Comparison of ENCODE assay signal across 8 mouse cellular contexts in the genomic region with DNA sequence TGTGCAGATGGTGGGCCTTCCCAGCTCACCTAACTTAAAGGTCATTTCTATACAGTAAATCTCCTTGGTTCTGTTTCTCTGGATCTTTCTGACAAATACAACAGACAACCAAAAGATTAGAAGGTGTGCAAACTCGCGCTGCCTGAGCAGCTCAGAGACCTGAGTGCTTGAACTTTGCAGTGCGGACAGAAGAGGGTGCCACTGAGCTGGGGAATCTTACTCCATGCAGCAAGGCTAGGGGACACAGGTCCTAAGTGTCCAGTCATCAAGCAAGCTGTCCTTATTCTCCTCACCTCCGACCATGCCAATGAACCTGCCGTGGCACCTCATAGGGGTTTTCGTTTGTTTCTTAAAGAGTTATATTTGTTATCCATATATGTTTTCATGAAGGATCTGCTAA. TPM values are rescaled to one million over a fixed set of nuclear protein-coding genes. Genes with fewer than 3 reads are reported as not detected.
DNase-seq lines count a peak whose midpoint lies in the region; ATAC-seq and TF ChIP-seq lines count a peak whose summit lies in the region.
"Had no signal": no experiment of that assay in that cellular context is flagged by ENCODE, and none has a peak within 500 bp of the region (broad histone marks: within the 10 kb centered on the region; RNA-seq: fewer than 3 reads in every experiment).

No protein-coding gene starts in this region.

- WGBS in kidney, embryonic 16.5 days = 53% methylated on average over 6 of the region's 6 CpGs

- no peak overlapping the region for H3K27ac ChIP-seq in ES-E14 (ENCODE audit: insufficient read depth, low read depth, low read length, poor library complexity, severe bottlenecking)
- H3K27ac ChIP-seq in kidney, embryonic 16.5 days (ENCODE audit: low read length) = no peak overlapping the region
- H3K27ac ChIP-seq: embryonic facial prominence, embryonic 12.5 days had no signal

- in situ Hi-C loops in ES-E14 (cut with MboI; ENCODE audit: low sequenced_read_pairs in 2 of 2, unreplicated experiment in 2 of 2) = no loop called here

- no peaks in the 10 kb centered on the region for H3K36me3 ChIP-seq in ES-E14 (ENCODE audit: control insufficient read depth, insufficient read depth, low read length, poor library complexity, severe bottlenecking)
- H3K36me3 ChIP-seq in kidney, embryonic 16.5 days (ENCODE audit: insufficient read depth, low read length) = no peaks in the 10 kb centered on the region
- H3K36me3 ChIP-seq: embryonic facial prominence, embryonic 12.5 days had no signal

- peak; percentile 67; the same call in 1 of the 2 replicates for ATAC-seq in kidney, embryonic 16.5 days (ENCODE audit: low FRiP score, low TSS enrichment)

- H3K27me3 ChIP-seq in kidney, embryonic 16.5 days (ENCODE audit: insufficient read depth, low read length) = no peaks in the 10 kb centered on the region
- H3K27me3 ChIP-seq: embryonic facial prominence, embryonic 12.5 days had no signal

- DNase-seq in layer of hippocampus, postnatal 10 days (ENCODE audit: low spot score in 2 of 2) = peak; percentile 19 to 24
- DNase-seq in layer of hippocampus, adult 9-10 months (ENCODE audit: low spot score) = no peak
- DNase-seq in ES-E14 (ENCODE audit: low read depth, low spot score) (peak; percentile 45), ZHBTc4 (ENCODE audit: low read depth, low spot score) (peak; percentile 64)
- DNase-seq in lung, postnatal 25 days (ENCODE audit: low spot score) = no peak
- DNase-seq in layer of hippocampus, postnatal 14 days (ENCODE audit: low spot score in 2 of 2) = no peak

- no peak overlapping the region for H3K9ac ChIP-seq in ES-E14 (ENCODE audit: insufficient read depth, low read depth, low read length, poor library complexity, severe bottlenecking)
- no peak overlapping the region for H3K9ac ChIP-seq in kidney, embryonic 16.5 days (replicated peaks; ENCODE audit: low read length)
- H3K9ac ChIP-seq: embryonic facial prominence, embryonic 12.5 days had no signal

- no peak overlapping the region for H3K4me2 ChIP-seq in kidney, embryonic 16.5 days (replicated peaks; ENCODE audit: low read depth, low read length)
- H3K4me2 ChIP-seq: embryonic facial prominence, embryonic 12.5 days had no signal

- no peaks in the 10 kb centered on the region for H3K9me3 ChIP-seq in ES-E14 (ENCODE audit: control insufficient read depth, insufficient read depth, low read depth, low read length)
- H3K9me3 ChIP-seq in kidney, embryonic 16.5 days (ENCODE audit: low read length) = no peaks in the 10 kb centered on the region
- H3K9me3 ChIP-seq: embryonic facial prominence, embryonic 12.5 days had no signal

- no peaks in the 10 kb centered on the region for H3K4me1 ChIP-seq in ES-E14 (ENCODE audit: control insufficient read depth in 2 of 2, insufficient read depth in 2 of 2, low read length in 2 of 2, poor library complexity in 1 of 2)
- no peaks in the 10 kb centered on the region for H3K4me1 ChIP-seq in kidney, embryonic 16.5 days (ENCODE audit: insufficient read depth, low read length)
- H3K4me1 ChIP-seq: embryonic facial prominence, embryonic 12.5 days had no signal

- H3K4me3 ChIP-seq in ES-E14 (ENCODE audit: insufficient read depth in 1 of 2, low read depth in 1 of 2, low read length in 2 of 2, poor library complexity in 1 of 2, severe bottlenecking in 1 of 2) = no peak overlapping the region
- no peak overlapping the region for H3K4me3 ChIP-seq in kidney, embryonic 16.5 days (ENCODE audit: low read length)
- H3K4me3 ChIP-seq: embryonic facial prominence, embryonic 12.5 days had no signal

TF ChIP-seq in ES-E14, 5 proteins besides CTCF, POLR2A, EP300 and RAD21:
- peak; percentile 87; the same call in 1 of the 2 replicates for TF ChIP-seq ZC3H11A (IDR thresholded peaks at IDR 0.05; ENCODE audit: borderline replicate concordance, low read depth, low read length)
- TF ChIP-seq ZNF384 (IDR thresholded peaks at IDR 0.05; ENCODE audit: low read depth, low read length) = no peak

RNA-seq across cellular contexts. Expression of a gene that starts 48.7 kb away (rescaled TPM):
- total RNA-seq in layer of hippocampus, postnatal 10 days (2021) = 10 to 100 TPM in 1 of 2 experiments, 1 to 10 TPM in 1; 9.7 to 10.4 TPM
- total RNA-seq in ES-E14 (2012; rRNA removed) = 0.37 and 0.54 TPM in 2 replicates
- polyA plus RNA-seq in kidney, embryonic 16.5 days (2015; fragmentation: Nextera tagmentation; extraction: Ambion mirVana) = 1.1 and 1.3 TPM in 2 replicates
- 10 to 100 TPM; 10.9 to 12.6 TPM for total RNA-seq in layer of hippocampus, postnatal 14 days (2021)

Comparison
In these comparisons a context has a peak if more than half of its experiments do, and no peak if none do; other contexts are left out.
1. DNase-seq: peak in layer of hippocampus, postnatal 10 days (2 of 2), ES-E14 (single experiment) and ZHBTc4 (single experiment); none in layer of hippocampus, adult 9-10 months (single experiment), lung, postnatal 25 days (single experiment) and layer of hippocampus, postnatal 14 days (0 of 2).